Mouse (Mus musculus): Measurements from ENCODE around the gene Olfr1238.

Olfr1238 gene

DNA sequence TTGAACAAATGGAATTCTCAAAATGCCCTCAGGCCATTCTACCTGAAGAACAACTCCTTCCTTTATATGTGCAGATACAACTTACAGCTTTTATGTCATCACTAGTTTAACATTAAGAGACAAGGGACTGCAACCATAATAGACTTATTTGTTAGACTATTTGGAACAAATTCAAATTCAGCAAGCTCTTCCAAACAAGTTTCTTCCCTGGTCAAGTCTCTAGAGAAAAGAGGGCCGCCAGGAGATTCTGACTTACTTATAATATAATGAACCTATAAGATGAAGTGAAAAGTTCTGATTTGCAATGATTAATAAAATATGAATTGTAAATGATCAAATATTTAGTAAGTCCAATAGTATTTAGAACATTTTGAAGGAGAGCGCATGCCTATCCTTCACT lies at the start of gene Olfr1238:
Olfr1238 (minus strand) TSS at position 101 of the 400 bp plus-strand sequence.
- CTCF ChIA-PET: no interaction called here
- POLR2A ChIA-PET: no interaction called here

DNA sequence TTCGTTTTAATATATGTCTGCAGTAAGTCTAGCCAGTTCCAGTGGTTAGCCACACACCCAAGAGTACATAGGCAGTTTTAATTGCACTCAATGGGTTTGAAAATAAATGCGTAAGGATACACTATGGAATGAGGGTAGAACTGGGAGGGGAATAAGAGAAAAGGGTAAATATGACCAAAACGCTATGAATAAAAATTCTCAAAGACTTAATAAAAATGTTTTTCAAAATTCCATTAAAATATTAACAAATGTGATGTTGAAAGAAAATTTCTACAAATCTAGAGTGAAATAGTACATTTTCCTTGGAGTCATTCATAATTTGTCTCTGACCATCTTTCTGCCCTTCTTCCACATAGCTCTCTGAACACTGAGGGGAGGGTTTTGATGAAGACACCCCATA lies 33.4 kb upstream of the Olfr1238 start, which contains the start of gene Olfr1240:
Olfr1240 (minus strand) TSS at position 101 of the 400 bp plus-strand sequence.
- CTCF ChIA-PET: no interaction called here
- POLR2A ChIA-PET: no interaction called here

- POLR2A ChIA-PET: no interaction called here
Observed at GRCm38 (mm10) chr2:89420307-89420706, 10.8 kb upstream of the Olfr1238 start, which contains the start of gene Olfr1239. Gene Olfr1239, minus strand, starts transcription at chr2:89420407.

GRCm38 (mm10) chr2:89414557-89414956 lies 5.1 kb upstream of the Olfr1238 start:
- CTCF ChIA-PET: no interaction called here
- POLR2A ChIA-PET: no interaction called here

More at GRCm38 (mm10) chr2:89420307-89420706, 10.8 kb upstream of the Olfr1238 start, which contains the start of gene Olfr1239:
- CTCF ChIA-PET: no interaction called here

DNA sequence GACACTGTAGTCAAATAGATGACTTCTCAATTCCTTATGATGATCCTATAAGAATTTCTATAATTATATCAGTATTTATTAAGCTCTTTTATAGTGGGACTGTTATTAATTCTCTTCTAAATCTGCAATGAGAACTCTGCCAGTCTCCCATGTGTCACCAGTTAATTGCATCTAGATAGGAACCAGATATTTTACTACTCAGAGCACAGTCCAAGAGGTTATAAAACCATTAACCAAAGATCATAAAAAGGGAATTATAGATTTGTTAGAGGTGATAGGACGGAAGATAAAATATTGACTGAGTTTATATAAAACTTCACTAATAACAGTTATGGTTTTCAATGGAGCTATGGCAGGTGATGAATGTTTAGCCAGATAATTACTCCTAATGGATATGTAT lies 8.6 kb downstream of the Olfr1238 start:
- POLR2A ChIA-PET: interaction anchor here in 1 of 4 experiments (1.3 kb wide), 1 partner anchor 23 kb away, joined by 3 read pairs; no protein-coding TSS in a partner anchor
- CTCF ChIA-PET: no interaction called here

DNA sequence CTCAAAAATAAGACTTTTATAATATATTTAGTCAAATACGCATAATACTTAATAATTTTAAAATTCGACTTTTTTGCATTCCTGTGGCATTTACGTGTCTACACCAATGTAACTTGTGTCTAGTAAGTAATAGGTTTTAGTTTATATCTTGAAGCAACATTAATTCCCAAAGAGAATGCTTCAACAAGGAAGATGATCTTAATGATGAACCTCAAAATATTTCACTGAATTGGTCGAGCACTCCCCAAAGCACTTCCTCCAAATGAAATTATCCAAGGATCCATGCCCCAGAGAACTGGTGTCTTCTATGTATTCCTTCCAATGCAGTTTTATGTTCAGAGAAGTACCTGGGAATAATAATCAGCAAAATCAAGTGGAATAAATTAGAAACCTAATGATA lies 44.7 kb downstream of the Olfr1238 start, which contains the start of gene Olfr1234:
Olfr1234 (minus strand) TSS at position 101 of the 400 bp plus-strand sequence.
- CTCF ChIA-PET: no interaction called here
- POLR2A ChIA-PET: no interaction called here
